Mouse (Mus musculus) cortical plate, adult 2 months (tissue): ENCODE measurements around the gene Raph1. TPM values are rescaled to one million over a fixed set of nuclear protein-coding genes. Genes with fewer than 3 reads are reported as not detected.

Source experiments
- H3K27ac ChIP-seq: fragments of 200-500 bp; 2 replicates; pipeline ENCODE4 v1.5.1; 2012; ENCODE audit warnings: low read length, control low read depth, inconsistent platforms; ENCODE audit not compliant: insufficient read depth
- H3K4me1 ChIP-seq: fragments of 200-500 bp; 2 replicates; pipeline ENCODE4 v1.6.1; 2011; ENCODE audit warnings: low read length; ENCODE audit not compliant: control insufficient read depth, insufficient read depth
- H3K4me3 ChIP-seq: fragments of 200-500 bp; 2 replicates; pipeline ENCODE4 v1.5.1; 2011; ENCODE audit warnings: mild to moderate bottlenecking, low read length, control low read depth; ENCODE audit not compliant: insufficient read depth
- CTCF ChIP-seq: fragments of 200-500 bp; IDR thresholded peaks from 2 replicates; pipeline ENCODE4 v1.5.1; 2011; ENCODE audit warnings: mild to moderate bottlenecking, control low read depth, low read length; ENCODE audit not compliant: insufficient read depth; ENCODE audit errors: extremely low read depth
- POLR2A ChIP-seq: fragments of 200-500 bp; IDR thresholded peaks from 2 replicates; pipeline ENCODE4 v1.6.1; 2011; ENCODE audit warnings: mild to moderate bottlenecking, low read length, control low read depth; ENCODE audit not compliant: insufficient read depth; ENCODE audit errors: extremely low read depth
- polyA plus RNA-seq: library from polyadenylated mRNA; depleted of rRNA; stranded (reverse); fragments of >200 nt; gene quantifications from 2 replicates; pipeline ENCODE4 v1.2.3, GENCODE M21; 2012; rRNA removed

Raph1 gene
- polyA plus RNA-seq, result 18.3 and 18.5 TPM in 2 replicates

GRCm38 (mm10) chr1:60566631-60567311 is at the start of gene Raph1:
Gene Raph1, minus strand, starts transcription at chr1:60567104.
- TF ChIP-seq CTCF, result no peak
- TF ChIP-seq POLR2A, result no peak
- Histone ChIP-seq H3K4me3 (peak within 1 kb of the TSS; percentile 79), H3K4me1 (0 out of 2 replicates have a peak, but pooled peaks cover 1% of the 10 kb centered on the region), H3K27ac (peak within 1 kb of the TSS; percentile 99)

DNA sequence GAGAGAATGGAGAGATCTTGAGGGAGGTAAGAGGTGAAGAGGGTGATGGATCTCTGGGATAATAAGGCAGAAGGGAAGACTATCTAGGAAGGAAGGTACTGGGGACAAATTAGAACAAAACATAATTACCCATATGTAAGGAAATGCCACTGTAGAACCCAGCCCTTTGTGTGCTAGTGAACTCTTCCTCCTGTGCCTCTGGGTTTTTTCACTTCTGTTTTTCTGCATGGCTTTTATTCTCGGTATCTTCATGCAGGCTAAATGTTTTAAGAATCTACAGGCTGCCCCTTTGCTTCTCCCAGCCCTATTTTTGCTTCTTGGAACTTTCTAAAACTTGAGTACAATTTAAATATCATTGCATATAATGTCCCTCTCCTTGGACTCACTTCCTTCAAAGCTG is 48.8 kb upstream of the Raph1 start:
- H3K4me1 ChIP-seq, result no peaks in the 10 kb centered on the region; the same call in 1 of the 2 replicates

DNA sequence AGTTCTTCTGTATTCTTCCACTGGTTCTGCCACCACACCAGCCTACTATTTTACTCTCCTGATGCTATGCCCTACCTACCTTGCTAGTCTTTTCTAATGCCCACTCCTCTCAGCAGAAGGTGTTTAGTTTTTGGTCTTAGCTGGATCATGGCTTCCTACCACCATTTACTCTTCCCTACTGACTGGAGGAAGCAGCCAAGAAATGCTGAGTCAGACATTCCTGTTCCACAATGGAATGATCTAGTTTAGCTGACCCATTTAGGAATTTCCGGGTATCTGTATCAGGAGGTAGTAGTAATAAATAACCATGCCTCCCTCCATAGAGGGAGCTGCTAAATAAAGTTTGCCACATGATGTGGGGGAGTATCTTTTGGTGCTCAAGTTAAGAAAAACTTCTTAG is 48.0 kb upstream of the Raph1 start:
- Histone ChIP-seq H3K27ac (peak overlapping the region; percentile 13; the same call in 1 of the 2 replicates), H3K4me1 (no peaks in the 10 kb centered on the region; the same call in 1 of the 2 replicates), H3K4me3 (no peak overlapping the region)
- TF ChIP-seq CTCF (no peak), POLR2A (no peak)

More for the DNA sequence above, 48.8 kb upstream of the Raph1 start:
- TF ChIP-seq CTCF (no peak), POLR2A (no peak)
- H3K27ac ChIP-seq, result no peak overlapping the region
- no peak overlapping the region for H3K4me3 ChIP-seq

- TF ChIP-seq CTCF (no peak), POLR2A (no peak)
- Histone ChIP-seq H3K4me3 (no peak overlapping the region), H3K27ac (no peak overlapping the region), H3K4me1 (no peaks in the 10 kb centered on the region; the same call in 1 of the 2 replicates)
These were observed 45.1 kb upstream of the Raph1 start for GRCm38 (mm10) chr1:60611968-60612367.

DNA sequence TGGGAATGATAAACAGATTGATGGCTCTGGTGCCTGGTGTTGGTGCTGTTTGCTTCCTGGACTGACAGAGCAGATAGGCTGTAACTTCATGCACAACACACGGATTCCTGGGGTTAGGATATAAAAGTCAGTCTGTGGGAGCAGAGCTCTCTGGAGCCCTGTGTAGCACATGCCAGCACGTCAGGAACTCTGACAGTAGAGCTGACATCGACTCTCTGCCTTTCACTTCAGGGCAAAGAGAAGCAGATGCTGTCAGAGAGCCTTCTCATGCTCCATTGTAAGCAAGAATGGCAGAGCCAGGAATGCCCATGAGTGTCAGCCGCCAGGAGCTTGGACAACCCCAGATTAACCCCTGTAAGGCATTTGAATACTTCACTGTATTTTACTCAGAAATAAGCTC is 43.7 kb upstream of the Raph1 start:
- Histone ChIP-seq H3K4me1 (no peaks in the 10 kb centered on the region; the same call in 1 of the 2 replicates), H3K27ac (no peak overlapping the region), H3K4me3 (no peak overlapping the region)
- no peak for TF ChIP-seq POLR2A
- no peak for TF ChIP-seq CTCF

GRCm38 (mm10) chr1:60609011-60609775 is 42.3 kb upstream of the Raph1 start:
- H3K4me1 ChIP-seq, result no peaks in the 10 kb centered on the region
- no peak overlapping the region for H3K4me3 ChIP-seq
- H3K27ac ChIP-seq, result no peak overlapping the region
- TF ChIP-seq POLR2A (no peak), CTCF (no peak)

GRCm38 (mm10) chr1:60604481-60605021 is 37.6 kb upstream of the Raph1 start:
- TF ChIP-seq POLR2A (no peak), CTCF (no peak)

GRCm38 (mm10) chr1:60600682-60601081 is 33.8 kb upstream of the Raph1 start:
- Histone ChIP-seq H3K27ac (no peak overlapping the region), H3K4me1 (no peaks in the 10 kb centered on the region), H3K4me3 (no peak overlapping the region)
- TF ChIP-seq CTCF, result no peak

More at GRCm38 (mm10) chr1:60604481-60605021, 37.6 kb upstream of the Raph1 start:
- H3K27ac ChIP-seq, result no peak overlapping the region
- no peaks in the 10 kb centered on the region for H3K4me1 ChIP-seq
- no peak overlapping the region for H3K4me3 ChIP-seq

- Histone ChIP-seq H3K4me1 (no peaks in the 10 kb centered on the region), H3K27ac (no peak overlapping the region), H3K4me3 (no peak overlapping the region)
- TF ChIP-seq CTCF (no peak), POLR2A (no peak)
These were observed 33.0 kb upstream of the Raph1 start for GRCm38 (mm10) chr1:60599926-60600325.
